Mouse (Mus musculus): ENCODE measurements around the gene G3bp1.

Gene G3bp1

DNA sequence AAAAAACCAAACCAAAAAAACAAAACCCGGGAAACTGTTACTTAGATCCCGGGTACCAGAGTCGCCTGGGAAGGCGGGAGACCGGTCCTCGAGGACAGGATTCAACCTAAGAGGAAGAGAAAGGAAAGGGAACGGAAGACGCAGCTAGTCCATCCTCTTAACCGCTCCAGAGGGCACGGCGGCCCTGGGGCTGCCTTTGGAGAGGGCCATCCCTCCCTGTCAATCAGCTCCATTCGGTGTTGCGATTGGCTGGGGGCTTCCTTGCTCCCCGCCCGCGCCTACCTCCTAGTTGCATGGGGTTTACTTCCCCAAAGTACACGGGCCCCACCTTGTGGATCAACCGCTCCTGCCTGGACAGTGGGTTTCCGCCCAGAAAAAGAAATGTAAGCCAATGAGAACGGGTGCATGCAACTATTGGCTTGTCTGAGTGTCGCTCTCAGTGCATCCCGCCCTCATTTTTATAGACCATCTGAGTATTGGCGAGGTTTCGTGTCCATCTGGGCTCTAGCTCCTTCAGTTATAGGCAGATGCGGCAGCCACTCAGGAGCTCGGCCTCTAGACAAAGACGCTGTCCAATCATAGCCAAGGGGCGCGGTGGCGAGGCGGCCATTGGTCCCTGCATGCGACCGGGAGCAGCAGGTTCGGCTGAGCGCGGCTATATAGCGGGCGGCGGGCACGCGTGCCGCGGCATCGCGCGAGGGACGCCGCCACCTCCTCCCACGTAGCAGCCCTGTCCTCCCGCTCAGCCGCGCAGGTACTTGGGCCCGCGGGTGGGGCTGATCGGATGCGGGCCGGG, at the start of gene G3bp1:
G3bp1 (plus strand) TSS at position 638 of the 796 bp plus-strand sequence.
- peak; percentile 99 to 100 for DNase-seq

DNA sequence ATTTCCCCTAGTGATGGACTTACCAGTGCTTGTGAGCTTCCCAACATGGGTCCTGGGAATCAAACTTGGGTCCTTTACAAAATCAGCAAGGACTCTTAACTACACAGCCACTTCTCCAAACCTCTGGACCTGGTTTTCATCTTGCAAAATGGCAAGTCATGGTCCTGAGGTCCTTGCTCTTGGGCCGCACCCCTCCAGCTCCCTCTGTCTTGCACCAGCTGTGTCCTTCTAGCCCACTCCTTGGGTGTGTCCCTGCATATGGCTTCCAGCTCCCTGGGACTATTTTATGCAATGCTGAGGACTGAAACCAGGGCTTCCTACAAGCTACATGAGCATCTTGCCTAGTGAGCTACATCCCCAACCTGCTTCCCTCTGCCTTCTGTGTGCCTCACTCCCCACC, 46.5 kb upstream of the G3bp1 start, which contains the start of gene Sparc:
Sparc (minus strand) TSS at position 206 of the 400 bp plus-strand sequence.
- no peak for DNase-seq

GRCm38 (mm10) chr11:55423756-55424155, 45.7 kb upstream of the G3bp1 start:
- DNase-seq = peak in 1 of 2 experiments; percentile 49

- DNase-seq = no peak
Measured at GRCm38 (mm10) chr11:55424746-55425360, 44.6 kb upstream of the G3bp1 start.

GRCm38 (mm10) chr11:55428186-55429012, 41.1 kb upstream of the G3bp1 start:
- DNase-seq = peak; percentile 93 to 96

- no peak for DNase-seq
Measured at GRCm38 (mm10) chr11:55429973-55430372, 39.5 kb upstream of the G3bp1 start.

DNA sequence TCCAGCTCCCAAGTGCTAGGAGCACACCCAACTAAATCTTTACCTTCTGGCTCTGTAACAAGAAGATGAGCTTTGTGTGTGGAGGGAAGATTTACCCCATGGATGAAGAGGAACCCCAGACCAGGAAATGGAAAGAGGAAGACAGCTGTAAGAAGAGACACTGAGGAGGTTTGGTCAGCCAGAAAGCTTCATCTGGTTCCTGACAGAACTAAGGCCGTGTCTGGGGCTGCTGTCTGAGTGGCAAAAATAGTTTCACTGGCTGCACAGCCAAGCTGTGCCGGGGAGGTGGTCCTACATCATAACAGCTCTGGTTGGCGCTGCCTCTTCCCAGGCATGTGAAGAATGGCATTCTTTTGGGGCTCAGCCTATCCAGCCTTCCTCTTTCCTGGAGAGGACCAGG, 36.5 kb upstream of the G3bp1 start:
- DNase-seq = no peak

GRCm38 (mm10) chr11:55436089-55436488, 33.4 kb upstream of the G3bp1 start:
- no peak for DNase-seq

GRCm38 (mm10) chr11:55438031-55438430, 31.5 kb upstream of the G3bp1 start:
- no peak for DNase-seq

DNA sequence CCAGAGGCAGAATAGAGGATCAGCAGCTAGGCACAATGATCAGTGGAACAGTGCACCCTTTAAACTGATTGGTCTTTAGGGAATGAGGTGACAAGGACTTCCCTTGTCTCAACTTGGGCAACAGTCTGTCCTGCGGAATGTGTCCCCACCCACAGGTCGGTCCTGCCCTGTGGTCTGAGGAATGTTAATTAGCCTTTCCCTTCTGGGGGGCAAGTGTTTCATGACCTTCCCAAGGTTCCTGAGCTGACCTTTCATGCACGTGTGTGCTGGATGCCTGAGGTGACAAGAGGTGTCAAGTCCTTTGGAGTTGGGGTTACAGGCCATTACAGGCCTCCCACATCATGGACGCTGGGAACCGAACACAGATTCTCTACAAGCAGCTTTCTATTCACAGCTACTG, 29.8 kb upstream of the G3bp1 start:
- DNase-seq = no peak

DNA sequence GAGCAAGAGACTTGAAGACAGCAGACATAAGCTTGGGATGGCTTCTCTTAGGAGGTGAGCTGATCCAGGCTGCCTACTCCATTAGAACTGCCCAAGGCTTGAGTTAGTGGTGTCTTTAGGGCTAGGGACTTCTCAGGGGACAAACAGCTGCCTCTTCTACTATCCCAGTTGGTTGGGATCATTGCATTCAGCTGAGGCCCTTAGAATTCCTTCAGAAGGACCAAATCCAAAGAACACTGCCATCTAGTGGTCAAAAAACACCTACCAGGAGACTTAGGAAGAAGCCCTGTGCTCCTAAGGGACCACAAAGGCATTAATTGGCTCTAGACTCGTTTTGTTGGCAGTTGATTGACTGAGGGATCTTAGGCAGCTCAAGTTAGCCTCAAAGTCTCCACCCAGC, 24.7 kb upstream of the G3bp1 start:
- peak; percentile 23 to 53 for DNase-seq

DNA sequence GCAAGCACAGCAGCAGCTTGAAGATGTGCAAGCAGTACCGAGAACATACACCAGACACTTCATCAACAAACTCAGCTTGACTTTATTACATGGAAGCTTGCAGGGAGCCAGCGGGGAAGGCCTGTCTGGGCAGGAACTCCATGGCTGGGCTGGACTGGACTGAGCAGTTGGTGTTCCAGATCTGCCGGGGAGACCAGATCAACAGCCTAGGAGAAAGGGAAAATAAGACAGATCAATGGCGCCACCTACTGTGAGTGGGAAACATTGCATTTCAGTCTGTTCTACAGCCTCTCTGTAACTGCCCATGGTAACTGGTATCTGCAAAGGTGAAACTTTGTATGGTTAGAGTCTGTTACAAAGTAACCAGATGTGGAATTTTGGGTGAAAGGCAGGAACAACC, 22.9 kb upstream of the G3bp1 start:
- peak; percentile 86 to 88 for DNase-seq

GRCm38 (mm10) chr11:55449531-55449930, 20.0 kb upstream of the G3bp1 start:
- DNase-seq = peak; percentile 44 to 63

DNA sequence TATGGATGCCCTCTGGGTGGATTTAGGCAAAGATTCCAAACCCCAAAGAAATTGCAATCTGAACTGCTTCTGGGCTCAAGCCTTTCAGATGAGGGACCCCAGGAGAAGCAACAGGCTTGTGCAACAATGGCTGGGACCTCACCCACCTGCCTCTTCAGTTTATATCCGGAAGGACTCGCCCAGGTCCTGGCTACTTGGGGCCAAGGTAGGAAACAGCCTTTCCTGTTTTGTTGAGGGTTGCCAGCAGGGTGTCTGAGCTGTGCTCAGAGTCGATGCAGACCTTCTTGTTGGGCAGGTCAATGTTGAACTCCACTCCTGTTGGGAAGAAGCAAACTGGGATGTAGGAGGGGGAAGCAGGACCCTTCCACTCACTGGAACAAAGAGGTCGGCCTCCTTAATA, 19.2 kb upstream of the G3bp1 start:
- no peak for DNase-seq

DNA sequence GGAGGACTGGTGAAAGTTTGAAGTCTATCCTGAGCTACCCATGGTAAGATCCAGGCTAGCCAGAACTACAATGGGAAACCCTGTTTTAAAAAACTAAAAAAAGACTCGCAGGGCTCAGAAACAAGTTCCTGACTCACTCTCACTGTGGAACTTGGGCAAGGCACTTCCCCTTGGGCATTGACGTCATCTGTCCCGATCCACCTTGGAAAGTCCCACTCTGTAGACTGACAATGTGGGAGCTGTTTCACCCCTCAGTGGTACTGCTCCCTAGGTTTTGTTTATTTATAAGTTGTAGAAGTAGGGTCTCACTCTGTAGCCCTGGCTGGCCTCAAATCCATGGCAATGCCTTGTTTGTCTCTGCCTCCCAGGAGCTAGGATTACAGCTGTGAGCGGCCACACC, 15.8 kb upstream of the G3bp1 start:
- no peak for DNase-seq

- DNase-seq = no peak
Measured at GRCm38 (mm10) chr11:55455166-55455565, 14.3 kb upstream of the G3bp1 start.

- DNase-seq = peak in 1 of 2 experiments; percentile 42
Measured at GRCm38 (mm10) chr11:55458501-55458900, 11.0 kb upstream of the G3bp1 start.

DNA sequence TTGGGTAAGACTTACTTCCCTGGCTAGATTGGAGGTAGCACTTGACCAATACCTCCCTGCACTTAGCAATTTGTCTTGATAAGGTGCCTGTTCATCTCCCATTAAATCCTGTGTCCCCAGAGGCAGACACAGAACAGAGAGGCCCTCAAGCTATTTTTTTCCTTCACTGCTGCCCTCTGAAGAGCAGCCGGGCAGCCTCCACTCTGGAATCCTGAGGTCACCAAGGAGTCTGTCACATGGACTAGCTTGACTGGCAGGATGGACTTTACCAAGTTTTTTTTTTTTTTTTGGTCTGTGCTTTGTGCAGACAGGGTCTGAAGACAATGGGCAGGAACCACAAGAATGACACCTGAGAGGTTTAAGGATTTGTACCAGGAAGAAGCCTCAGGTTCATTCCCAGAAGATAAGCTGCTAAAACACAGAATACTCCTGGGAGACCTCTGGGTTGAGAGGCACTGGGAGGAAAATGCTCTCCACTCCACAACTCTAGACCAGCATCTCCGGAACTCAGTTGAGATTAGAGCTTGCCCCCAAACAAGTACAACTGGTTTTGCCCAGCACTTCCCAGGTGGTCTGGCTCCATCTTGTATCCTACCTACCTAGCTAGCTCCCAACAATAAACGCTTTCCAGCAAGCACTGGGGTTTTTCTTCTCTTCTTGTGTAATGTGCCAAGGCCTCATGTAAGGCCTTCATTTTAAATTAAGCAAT, 9.5 kb upstream of the G3bp1 start:
- peak in 1 of 2 experiments; percentile 18 for DNase-seq

- peak in 1 of 2 experiments; percentile 44 for DNase-seq
Measured at GRCm38 (mm10) chr11:55460559-55461018, 8.9 kb upstream of the G3bp1 start.

- peak; percentile 95 to 97 for DNase-seq
Measured at GRCm38 (mm10) chr11:55461019-55461645, 8.4 kb upstream of the G3bp1 start, which contains the start of gene Atox1. Atox1 (minus strand) TSS chr11:55461239.

- DNase-seq = no peak
Measured at GRCm38 (mm10) chr11:55462149-55462548, 7.3 kb upstream of the G3bp1 start.

GRCm38 (mm10) chr11:55464707-55465106, 4.8 kb upstream of the G3bp1 start:
- no peak for DNase-seq

Data from kidney, postnatal 4 days (tissue).